ENCODE assay signal across 13 mouse cellular contexts in genomic region chr12:8339591-8340319, GRCm38 (mm10). TPM values are rescaled to one million over a fixed set of nuclear protein-coding genes. Genes with fewer than 3 reads are reported as not detected.
A peak's percentile ranks its signal among the peaks of the same experiment; 100 is the strongest.
DNase-seq lines count a peak whose midpoint lies in the region; ATAC-seq and TF ChIP-seq lines count a peak whose summit lies in the region.
"Had no signal": no experiment of that assay in that cellular context is flagged by ENCODE, and none has a peak within 500 bp of the region (broad histone marks: within the 10 kb centered on the region; RNA-seq: fewer than 3 reads in every experiment).

No protein-coding gene starts in this region.

- no peak overlapping the region for H3K4me2 ChIP-seq in heart, embryonic 11.5 days
- H3K4me2 ChIP-seq in liver, embryonic 12.5 days = no peak overlapping the region
- H3K4me2 ChIP-seq in neural tube, embryonic 11.5 days (ENCODE audit: low read depth) = no peak overlapping the region
- H3K4me2 ChIP-seq: embryonic facial prominence, embryonic 12.5 days; limb, embryonic 15.5 days had no signal

- no peaks in the 10 kb centered on the region for H3K27me3 ChIP-seq in heart, embryonic 11.5 days (ENCODE audit: control insufficient read depth, insufficient read depth, low read length)
- no peaks in the 10 kb centered on the region for H3K27me3 ChIP-seq in liver, embryonic 12.5 days (replicated peaks)
- no peaks in the 10 kb centered on the region for H3K27me3 ChIP-seq in neural tube, embryonic 11.5 days (ENCODE audit: control insufficient read depth, insufficient read depth, low read length)
- H3K27me3 ChIP-seq in thymus, adult 2 months (ENCODE audit: control insufficient read depth, insufficient read depth, low read length) = no peaks in the 10 kb centered on the region
- H3K27me3 ChIP-seq: embryonic facial prominence, embryonic 12.5 days; limb, embryonic 15.5 days had no signal

- H3K36me3 ChIP-seq in heart, embryonic 11.5 days (ENCODE audit: control insufficient read depth, insufficient read depth, low read length) = peaks cover 9% of the 10 kb centered on the region
- peaks cover 41% of the 10 kb centered on the region for H3K36me3 ChIP-seq in liver, embryonic 12.5 days
- peaks cover 4% of the 10 kb centered on the region; the same call in 1 of the 2 replicates for H3K36me3 ChIP-seq in neural tube, embryonic 11.5 days (ENCODE audit: control insufficient read depth, insufficient read depth, low read length)
- H3K36me3 ChIP-seq in thymus, adult 2 months (ENCODE audit: control insufficient read depth, insufficient read depth, low read length) = no peaks in the 10 kb centered on the region

- no peaks in the 10 kb centered on the region for H3K9me3 ChIP-seq in heart, embryonic 11.5 days (replicated peaks; ENCODE audit: control insufficient read depth, low read length)
- H3K9me3 ChIP-seq in liver, embryonic 12.5 days (replicated peaks) = no peaks in the 10 kb centered on the region
- no peaks in the 10 kb centered on the region for H3K9me3 ChIP-seq in neural tube, embryonic 11.5 days (ENCODE audit: control insufficient read depth, low read length)
- H3K9me3 ChIP-seq: embryonic facial prominence, embryonic 12.5 days; limb, embryonic 15.5 days had no signal

- DNase-seq in heart, adult 8-10 months (ENCODE audit: low spot score) = no peak
- DNase-seq in liver = no peak
- peak; percentile 63 for DNase-seq in embryo, embryonic 11 days
- peak; percentile 65 for DNase-seq in neural tube, embryonic 11.5 days (ENCODE audit: low spot score)
- no peak for DNase-seq in thymus, adult 2 months
- DNase-seq in left cerebral cortex, adult 11 months (ENCODE audit: low spot score) = no peak
- DNase-seq: adrenal gland, adult 2 months; thymus, postnatal 4 days had no signal

- peaks cover 26% of the 10 kb centered on the region for H3K4me1 ChIP-seq in heart, embryonic 11.5 days (ENCODE audit: control insufficient read depth, insufficient read depth, low read length)
- no peaks in the 10 kb centered on the region for H3K4me1 ChIP-seq in liver, embryonic 12.5 days
- H3K4me1 ChIP-seq in neural tube, embryonic 11.5 days (ENCODE audit: control insufficient read depth, insufficient read depth, low read length) = peaks cover 15% of the 10 kb centered on the region
- H3K4me1 ChIP-seq in thymus, adult 2 months (replicated peaks; ENCODE audit: control insufficient read depth, insufficient read depth, low read length) = peaks cover 4% of the 10 kb centered on the region

- H3K4me3 ChIP-seq in heart, embryonic 11.5 days (ENCODE audit: low read depth, low read length) = no peak overlapping the region
- H3K4me3 ChIP-seq in liver, embryonic 12.5 days = no peak overlapping the region
- no peak overlapping the region for H3K4me3 ChIP-seq in neural tube, embryonic 11.5 days (ENCODE audit: low read depth, low read length)
- no peak overlapping the region for H3K4me3 ChIP-seq in thymus, adult 2 months (ENCODE audit: control insufficient read depth, insufficient read depth, low read length)
- H3K4me3 ChIP-seq: embryonic facial prominence, embryonic 12.5 days; limb, embryonic 15.5 days had no signal

- TF ChIP-seq POLR2A in thymus, adult 2 months (IDR thresholded peaks at IDR 0.05; ENCODE audit: control insufficient read depth, extremely low read depth, insufficient read depth, low read length, poor library complexity) = no peak

- 41% methylated on average over 13 of the region's 13 CpGs for whole genome bisulfite sequencing in heart, embryonic 11.5 days (ENCODE audit: insufficient replicate concordance)
- WGBS in liver, embryonic 12.5 days (ENCODE audit: insufficient replicate concordance) = 68% methylated on average over 13 of the region's 13 CpGs
- WGBS in neural tube, embryonic 11.5 days = 28% methylated on average over 13 of the region's 13 CpGs
- WGBS in thymus, adult 2 months = 93% methylated on average over 13 of the region's 13 CpGs

- peak overlapping the region; percentile 76 for H3K27ac ChIP-seq in heart, embryonic 11.5 days (ENCODE audit: low read depth, low read length)
- no peak overlapping the region for H3K27ac ChIP-seq in liver, embryonic 12.5 days
- H3K27ac ChIP-seq in neural tube, embryonic 11.5 days (ENCODE audit: low read depth, low read length) = 0 out of 2 replicates have a peak overlapping the region, but pooled peaks have one; percentile 34
- no peak overlapping the region for H3K27ac ChIP-seq in thymus, adult 2 months (ENCODE audit: control insufficient read depth, insufficient read depth, low read length)
- H3K27ac ChIP-seq: embryonic facial prominence, embryonic 12.5 days; limb, embryonic 15.5 days had no signal

- no peak for TF ChIP-seq CTCF in thymus, adult 2 months (IDR thresholded peaks at IDR 0.05; ENCODE audit: borderline replicate concordance, control insufficient read depth, extremely low read depth, insufficient read depth, low read length, poor library complexity)

- ATAC-seq in heart, embryonic 11.5 days (replicated peaks; ENCODE audit: insufficient number of reproducible peaks, low FRiP score, low TSS enrichment) = no peak
- peak; percentile 39; the same call in 1 of the 2 replicates for ATAC-seq in liver, embryonic 12.5 days
- ATAC-seq in neural tube, embryonic 11.5 days (ENCODE audit: insufficient read depth, low FRiP score, low TSS enrichment) = peak; percentile 69

- H3K9ac ChIP-seq in heart, embryonic 11.5 days (ENCODE audit: low read depth, low read length) = no peak overlapping the region
- H3K9ac ChIP-seq in liver, embryonic 12.5 days = no peak overlapping the region
- H3K9ac ChIP-seq in neural tube, embryonic 11.5 days (ENCODE audit: low read length) = peak overlapping the region; percentile 32
- H3K9ac ChIP-seq: embryonic facial prominence, embryonic 12.5 days; limb, embryonic 15.5 days had no signal

RNA-seq across cellular contexts. Expression of gene Hs1bp3, which starts 26.5 kb away (rescaled TPM):
- polyA plus RNA-seq in heart, embryonic 11.5 days (2014; fragmentation: Nextera tagmentation; extraction: Ambion mirVana) = 9.8 and 12.7 TPM in 2 replicates
- 10 to 100 TPM; 13.9 to 20.3 (median 17.1) TPM for total RNA-seq in heart, adult 8-10 months (2022)
- 5.4 and 6.1 TPM in 2 replicates for polyA plus RNA-seq in liver, embryonic 12.5 days (2016; fragmentation: Nextera tagmentation; extraction: Ambion mirVana)
- polyA plus RNA-seq in neural tube, embryonic 11.5 days (2014; fragmentation: Nextera tagmentation; extraction: Ambion mirVana) = 8.6 and 11.2 TPM in 2 replicates
- polyA plus RNA-seq in thymus, adult 2 months (2012; rRNA removed) = 12.4 and 14.3 TPM in 2 replicates

RNA-seq across cellular contexts. Expression of gene Gdf7, which starts 38.0 kb away (rescaled TPM):
- polyA plus RNA-seq in heart, embryonic 11.5 days (2014; fragmentation: Nextera tagmentation; extraction: Ambion mirVana) = 0.14 TPM in 1 of 2 replicates, not detected in the other
- under 1 TPM; 0.37 to 0.78 (median 0.38) TPM for total RNA-seq in heart, adult 8-10 months (2022)
- not detected in 2 replicates for polyA plus RNA-seq in liver, embryonic 12.5 days (2016; fragmentation: Nextera tagmentation; extraction: Ambion mirVana)
- polyA plus RNA-seq in neural tube, embryonic 11.5 days (2014; fragmentation: Nextera tagmentation; extraction: Ambion mirVana) = 0.28 and 0.37 TPM in 2 replicates
- 2.3 and 3.5 TPM in 2 replicates for polyA plus RNA-seq in thymus, adult 2 months (2012; rRNA removed)
- total RNA-seq: adrenal gland, adult 2 months; megakaryocyte-erythroid progenitor cell, adult 5-6 weeks had no signal

Comparison
In these comparisons a context has a peak if more than half of its experiments do, and no peak if none do; other contexts are left out.
1. H3K27ac ChIP-seq: peak in heart, embryonic 11.5 days (single experiment) and neural tube, embryonic 11.5 days (single experiment); none in liver, embryonic 12.5 days (single experiment) and thymus, adult 2 months (single experiment).
2. DNase-seq: peak in embryo, embryonic 11 days (single experiment) and neural tube, embryonic 11.5 days (single experiment); none in heart, adult 8-10 months (single experiment), liver (single experiment), thymus, adult 2 months (single experiment) and left cerebral cortex, adult 11 months (single experiment).